Mouse (Mus musculus) liver, adult 2 months (tissue): Measurements from ENCODE around the gene Pygm. TPM values are rescaled to one million over a fixed set of nuclear protein-coding genes. Genes with fewer than 3 reads are reported as not detected.

Experiments
- DNase-seq: peaks from one replicate; pipeline ENCODE4 v3.0.0-alpha.2; 2011; ENCODE audit warnings: low read depth, low spot score; ENCODE audit errors: extremely low read depth
- H3K27ac ChIP-seq: fragments of 200-500 bp; replicated peaks from 2 replicates; pipeline ENCODE4 v1.5.1; 2012; ENCODE audit warnings: low read depth, mild to moderate bottlenecking, control low read depth, inconsistent platforms, low read length; ENCODE audit not compliant: insufficient read depth
- H3K27me3 ChIP-seq: fragments of 200-500 bp; 2 replicates; pipeline ENCODE4 v1.6.1; 2012; ENCODE audit warnings: mild to moderate bottlenecking, moderate library complexity, low read length, inconsistent platforms; ENCODE audit not compliant: control insufficient read depth, insufficient read depth
- H3K36me3 ChIP-seq: fragments of 200-500 bp; 2 replicates; pipeline ENCODE4 v1.6.1; 2012; ENCODE audit warnings: low read length, inconsistent platforms; ENCODE audit not compliant: control insufficient read depth, insufficient read depth
- H3K4me1 ChIP-seq: fragments of 200-500 bp; 2 replicates; pipeline ENCODE4 v1.6.1; 2011; ENCODE audit warnings: low read length; ENCODE audit not compliant: control insufficient read depth, insufficient read depth
- H3K4me3 ChIP-seq: fragments of 200-500 bp; 2 replicates; pipeline ENCODE4 v1.5.1; 2011; ENCODE audit warnings: low read depth, mild to moderate bottlenecking, control low read depth, low read length, moderate library complexity; ENCODE audit not compliant: insufficient read depth
- H3K79me2 ChIP-seq: fragments of 200-500 bp; 2 replicates; pipeline ENCODE4 v1.6.1; 2012; ENCODE audit warnings: inconsistent platforms, mild to moderate bottlenecking, low read length, moderate library complexity; ENCODE audit not compliant: control insufficient read depth, insufficient read depth
- H3K9ac ChIP-seq: fragments of 200-500 bp; 2 replicates; pipeline ENCODE4 v1.6.1; 2012; ENCODE audit warnings: low read depth, mild to moderate bottlenecking, control low read depth, inconsistent platforms, low read length
- CTCF ChIP-seq: fragments of 200-500 bp; IDR thresholded peaks from 2 replicates; pipeline ENCODE4 v1.5.1; 2011; ENCODE audit warnings: low read depth, low read length, control low read depth
- POLR2A ChIP-seq: fragments of 200-500 bp; IDR thresholded peaks from 2 replicates; pipeline ENCODE4 v1.6.1; 2011; ENCODE audit warnings: low read length, control low read depth; ENCODE audit not compliant: insufficient read depth; ENCODE audit errors: extremely low read depth
- WGBS: fragments of 180-500 bp; shearing (Covaris S2); methylation state at CpG from one replicate; pipeline ENCODE4 v1.1.7; 2018; 5-methylcytosine and 5-hydroxymethylcytosine counted together
- polyA plus RNA-seq: library from polyadenylated mRNA; depleted of rRNA; stranded (reverse); fragments of >200 nt; gene quantifications from 2 replicates; pipeline ENCODE4 v1.2.3, GENCODE M21; 2012; rRNA removed
- total RNA-seq: library from RNA; depleted of rRNA; stranded (reverse); fragments of >200 nt; gene quantifications from 2 replicates; pipeline ENCODE4 v1.2.3, GENCODE M21; 2014; rRNA removed

Gene Pygm
- 0.94 and 1.6 TPM in 2 replicates for total RNA-seq
- 1.1 and 2.3 TPM in 2 replicates for polyA plus RNA-seq

- H3K79me2 ChIP-seq: no peaks in the 10 kb centered on the region
- DNase-seq: no peak
- no peak within 1 kb of the TSS for H3K27ac ChIP-seq
- no peaks in the 10 kb centered on the region for H3K36me3 ChIP-seq
- peak within 1 kb of the TSS; percentile 3; the same call in 1 of the 2 replicates for H3K4me3 ChIP-seq
- no peaks in the 10 kb centered on the region for H3K27me3 ChIP-seq
- no peaks in the 10 kb centered on the region for H3K4me1 ChIP-seq
- 49% methylated on average over 7 of the region's 7 CpGs for WGBS
- no peak for TF ChIP-seq CTCF
- TF ChIP-seq POLR2A: no peak
- H3K9ac ChIP-seq: no peak within 1 kb of the TSS
Measured at GRCm38 (mm10) chr19:6384128-6384527, at the start of gene Pygm. Gene Pygm (plus strand): TSS chr19:6384399.

- DNase-seq: peak; percentile 99
- Histone ChIP-seq H3K27ac (peak within 1 kb of the TSS; percentile 92), H3K27me3 (no peaks in the 10 kb centered on the region), H3K79me2 (peaks cover 3% of the 10 kb centered on the region; the same call in 1 of the 2 replicates), H3K36me3 (peaks cover 4% of the 10 kb centered on the region; the same call in 1 of the 2 replicates), H3K9ac (peak within 1 kb of the TSS; percentile 93), H3K4me3 (peak within 1 kb of the TSS; percentile 79), H3K4me1 (peaks cover 10% of the 10 kb centered on the region)
- TF ChIP-seq CTCF (no peak), POLR2A (peak; percentile 55; the same call in 1 of the 2 replicates)
- WGBS: under 1% methylated on average over 43 of the region's 43 CpGs
Measured at GRCm38 (mm10) chr19:6334673-6335457, 49.3 kb upstream of the Pygm start, which contains the start of gene Men1. Gene Men1 (plus strand): TSS chr19:6334979.

GRCm38 (mm10) chr19:6335458-6335827 lies 48.8 kb upstream of the Pygm start:
- Histone ChIP-seq H3K27me3 (no peaks in the 10 kb centered on the region), H3K4me1 (peaks cover 10% of the 10 kb centered on the region), H3K36me3 (peaks cover 4% of the 10 kb centered on the region; the same call in 1 of the 2 replicates), H3K27ac (peak overlapping the region; percentile 20; the same call in 1 of the 2 replicates), H3K9ac (peak overlapping the region; percentile 93), H3K79me2 (peaks cover 3% of the 10 kb centered on the region; the same call in 1 of the 2 replicates), H3K4me3 (peak overlapping the region; percentile 79)
- 1% methylated on average over 25 of the region's 25 CpGs for WGBS
- TF ChIP-seq POLR2A (no peak), CTCF (no peak)
- DNase-seq: no peak

- Histone ChIP-seq H3K4me1 (peaks cover 11% of the 10 kb centered on the region), H3K9ac (no peak overlapping the region), H3K4me3 (no peak overlapping the region), H3K36me3 (peaks cover 4% of the 10 kb centered on the region; the same call in 1 of the 2 replicates), H3K27ac (no peak overlapping the region), H3K27me3 (no peaks in the 10 kb centered on the region), H3K79me2 (peaks cover 3% of the 10 kb centered on the region; the same call in 1 of the 2 replicates)
- no peak for DNase-seq
- WGBS: 97% methylated on average over 10 of the region's 10 CpGs
- no peak for TF ChIP-seq CTCF
- TF ChIP-seq POLR2A: no peak
Measured at GRCm38 (mm10) chr19:6336920-6337319, 47.3 kb upstream of the Pygm start.

- TF ChIP-seq CTCF (no peak), POLR2A (no peak)
- H3K79me2 ChIP-seq: peaks cover 3% of the 10 kb centered on the region; the same call in 1 of the 2 replicates
- DNase-seq: no peak
- peaks cover 4% of the 10 kb centered on the region; the same call in 1 of the 2 replicates for H3K36me3 ChIP-seq
- H3K4me1 ChIP-seq: peaks cover 11% of the 10 kb centered on the region
- H3K4me3 ChIP-seq: no peak overlapping the region
- H3K27me3 ChIP-seq: no peaks in the 10 kb centered on the region
- 89% methylated on average over 7 of the region's 7 CpGs for WGBS
- no peak overlapping the region for H3K9ac ChIP-seq
- no peak overlapping the region for H3K27ac ChIP-seq
Measured at GRCm38 (mm10) chr19:6338171-6338570, 46.0 kb upstream of the Pygm start.
